Mouse (Mus musculus) neural tube, embryonic 11.5 days (tissue): ENCODE measurements around the gene Ltb4r2. TPM values are rescaled to one million over a fixed set of nuclear protein-coding genes. Genes with fewer than 3 reads are reported as not detected.

Experiments used
- ATAC-seq: fragments of 200-750 bp; cut with Nextera tagmentation; 2 replicates; pipeline ENCODE4 v1.8.0; 2017; ENCODE audit warnings: moderate number of reproducible peaks, mild to moderate bottlenecking, moderate TSS enrichment, moderate library complexity; ENCODE audit not compliant: insufficient read depth, low FRiP score, low TSS enrichment
- DNase-seq: peaks from one replicate; pipeline ENCODE4 v3.0.0-alpha.2; 2015; ENCODE audit warnings: low spot score
- H3K27ac ChIP-seq: fragments of 300-500 bp; sonication (generic); 2 replicates; pipeline ENCODE4 v1.5.1; 2014; ENCODE audit warnings: low read depth, mild to moderate bottlenecking, low read length
- H3K27me3 ChIP-seq: fragments of 300-500 bp; sonication (generic); 2 replicates; pipeline ENCODE4 v1.6.1; 2014; ENCODE audit warnings: mild to moderate bottlenecking, low read length, mixed read lengths; ENCODE audit not compliant: control insufficient read depth, insufficient read depth
- H3K36me3 ChIP-seq: fragments of 300-500 bp; sonication (generic); 2 replicates; pipeline ENCODE4 v1.6.1; 2014; ENCODE audit warnings: mild to moderate bottlenecking, low read length, moderate library complexity, mixed read lengths; ENCODE audit not compliant: control insufficient read depth, insufficient read depth
- H3K4me1 ChIP-seq: fragments of 300-500 bp; sonication (generic); 2 replicates; pipeline ENCODE4 v1.6.1; 2014; ENCODE audit warnings: low read length, mixed read lengths; ENCODE audit not compliant: control insufficient read depth, insufficient read depth
- H3K4me2 ChIP-seq: fragments of 300-500 bp; sonication (generic); 2 replicates; pipeline ENCODE4 v1.6.1; 2014; ENCODE audit warnings: low read depth, mild to moderate bottlenecking, moderate library complexity
- H3K4me3 ChIP-seq: fragments of 300-500 bp; sonication (generic); 2 replicates; pipeline ENCODE4 v1.5.1; 2014; ENCODE audit warnings: low read depth, low read length
- H3K9ac ChIP-seq: fragments of 300-500 bp; sonication (generic); 2 replicates; pipeline ENCODE4 v1.6.1; 2014; ENCODE audit warnings: mild to moderate bottlenecking, low read length
- H3K9me3 ChIP-seq: fragments of 300-500 bp; sonication (generic); 2 replicates; pipeline ENCODE4 v1.6.1; 2016; ENCODE audit warnings: low read length; ENCODE audit not compliant: control insufficient read depth
- WGBS: fragments of 180-500 bp; shearing (Covaris S2); extraction: QIAGEN DNeasy Blood & Tissue Kit; methylation state at CpG from one replicate; pipeline ENCODE4 v1.1.7; 2014; 5-methylcytosine and 5-hydroxymethylcytosine counted together
- polyA plus RNA-seq: library from polyadenylated mRNA; unstranded; fragments of >200 nt; fragmentation: Nextera tagmentation; extraction: Ambion mirVana; gene quantifications from 2 replicates; pipeline ENCODE4 v1.2.1, GENCODE M21; 2014

The Ltb4r2 gene
- polyA plus RNA-seq, 1 experiment from 2014 or later: 0.52 TPM

- 71% methylated on average over 2 of the region's 2 CpGs for WGBS
- H3K9me3 ChIP-seq: no peaks in the 10 kb centered on the region
- no peak overlapping the region for H3K27ac ChIP-seq
- H3K27me3 ChIP-seq: peaks cover 13% of the 10 kb centered on the region
- no peaks in the 10 kb centered on the region for H3K36me3 ChIP-seq
- no peak overlapping the region for H3K4me2 ChIP-seq
- no peak for DNase-seq
- H3K9ac ChIP-seq: no peak overlapping the region
- no peaks in the 10 kb centered on the region; the same call in 1 of the 2 replicates for H3K4me1 ChIP-seq
- H3K4me3 ChIP-seq: no peak overlapping the region
- ATAC-seq: no peak
Measured at GRCm38 (mm10) chr14:55793461-55793860, 32.2 kb downstream of the Ltb4r2 start.

- WGBS: 74% methylated on average over 2 of the region's 2 CpGs
- Histone ChIP-seq H3K36me3 (no peaks in the 10 kb centered on the region), H3K9me3 (no peaks in the 10 kb centered on the region), H3K4me1 (no peaks in the 10 kb centered on the region), H3K4me3 (no peak overlapping the region), H3K9ac (no peak overlapping the region), H3K27ac (no peak overlapping the region), H3K4me2 (no peak overlapping the region), H3K27me3 (peaks cover 8% of the 10 kb centered on the region)
- ATAC-seq (no peak), DNase-seq (no peak)
Measured at GRCm38 (mm10) chr14:55793946-55794345, 32.7 kb downstream of the Ltb4r2 start.

- Histone ChIP-seq H3K36me3 (no peaks in the 10 kb centered on the region), H3K4me1 (no peaks in the 10 kb centered on the region), H3K9ac (no peak overlapping the region), H3K4me3 (no peak overlapping the region), H3K9me3 (no peaks in the 10 kb centered on the region), H3K27ac (no peak overlapping the region), H3K27me3 (0 out of 2 replicates have a peak, but pooled peaks cover 2% of the 10 kb centered on the region), H3K4me2 (no peak overlapping the region)
- no peak for ATAC-seq
- 85% methylated on average over 15 of the region's 15 CpGs for WGBS
- no peak for DNase-seq
Measured at GRCm38 (mm10) chr14:55795380-55796163, 34.3 kb downstream of the Ltb4r2 start.

Other genes starting within 250 kb of the Ltb4r2 start
- not detected in 2 replicates for gene Nrl, start 236.4 kb upstream of the Ltb4r2 start, polyA plus RNA-seq
- gene Pck2, start 221.2 kb upstream of the Ltb4r2 start, polyA plus RNA-seq: 14.5 and 14.7 TPM in 2 replicates
- 84.4 and 85.1 TPM in 2 replicates for gene Dcaf11, start 201.4 kb upstream of the Ltb4r2 start, polyA plus RNA-seq
- 0.80 TPM in 1 of 2 replicates, not detected in the other for gene A730061H03Rik, start 201.0 kb upstream of the Ltb4r2 start, polyA plus RNA-seq
- gene Fitm1, start 185.8 kb upstream of the Ltb4r2 start, polyA plus RNA-seq: 4.7 and 6.8 TPM in 2 replicates
- 112 and 123 TPM in 2 replicates for gene Psme1, start 183.3 kb upstream of the Ltb4r2 start, polyA plus RNA-seq
- gene Emc9, start 176.1 kb upstream of the Ltb4r2 start, polyA plus RNA-seq: 6.0 and 7.6 TPM in 2 replicates
- 188 and 218 TPM in 2 replicates for gene Psme2, start 170.3 kb upstream of the Ltb4r2 start, polyA plus RNA-seq
- 10.2 and 13.0 TPM in 2 replicates for gene Rnf31, start 169.7 kb upstream of the Ltb4r2 start, polyA plus RNA-seq
- 5.7 and 5.9 TPM in 2 replicates for gene Irf9, start 157.9 kb upstream of the Ltb4r2 start, polyA plus RNA-seq
- gene Rec8, start 143.4 kb upstream of the Ltb4r2 start, polyA plus RNA-seq: 12.0 and 12.4 TPM in 2 replicates
- gene Ipo4, start 125.5 kb upstream of the Ltb4r2 start, polyA plus RNA-seq: 99.2 and 104 TPM in 2 replicates
- 1.0 and 1.6 TPM in 2 replicates for gene Gm49378, start 123.5 kb upstream of the Ltb4r2 start, polyA plus RNA-seq
- gene Tm9sf1, start 117.6 kb upstream of the Ltb4r2 start, polyA plus RNA-seq: 64.2 and 65.8 TPM in 2 replicates
- gene Tssk4, start 111.2 kb upstream of the Ltb4r2 start, polyA plus RNA-seq: 0.89 and 0.93 TPM in 2 replicates
- gene Mdp1, start 100.9 kb upstream of the Ltb4r2 start, polyA plus RNA-seq: 65.5 and 65.7 TPM in 2 replicates
- 53.1 and 66.7 TPM in 2 replicates for gene Gmpr2, start 89.5 kb upstream of the Ltb4r2 start, polyA plus RNA-seq
- gene Nedd8, start 89.3 kb upstream of the Ltb4r2 start, polyA plus RNA-seq: 573 and 583 TPM in 2 replicates
- gene Tinf2, start 79.6 kb upstream of the Ltb4r2 start, polyA plus RNA-seq: 50.7 and 61.2 TPM in 2 replicates
- gene Tgm1, start 47.5 kb upstream of the Ltb4r2 start, polyA plus RNA-seq: 0.37 and 0.57 TPM in 2 replicates
- gene Rabggta, start 39.2 kb upstream of the Ltb4r2 start, polyA plus RNA-seq: 26.5 and 29.3 TPM in 2 replicates
- gene Dhrs1, start 15.7 kb upstream of the Ltb4r2 start, polyA plus RNA-seq: 68.6 and 76.8 TPM in 2 replicates
- 51.9 and 53.8 TPM in 2 replicates for gene Nop9, start 15.7 kb upstream of the Ltb4r2 start, polyA plus RNA-seq
- gene Cideb, start 3.0 kb upstream of the Ltb4r2 start, polyA plus RNA-seq: 0.32 TPM in 1 of 2 replicates, not detected in the other
- gene Ltb4r1, start 4.5 kb downstream of the Ltb4r2 start, polyA plus RNA-seq: 0.18 and 0.27 TPM in 2 replicates
- gene Adcy4, start 22.7 kb downstream of the Ltb4r2 start, polyA plus RNA-seq: 8.9 and 9.0 TPM in 2 replicates
- gene Ripk3, start 27.4 kb downstream of the Ltb4r2 start, polyA plus RNA-seq: 14.2 and 16.6 TPM in 2 replicates
- 25.9 and 33.7 TPM in 2 replicates for gene Nfatc4, start 61.7 kb downstream of the Ltb4r2 start, polyA plus RNA-seq
- 15.1 and 16.0 TPM in 2 replicates for gene Nynrin, start 92.6 kb downstream of the Ltb4r2 start, polyA plus RNA-seq
- 0.13 and 0.22 TPM in 2 replicates for gene Cbln3, start 123.0 kb downstream of the Ltb4r2 start, polyA plus RNA-seq
- gene Khnyn, start 123.5 kb downstream of the Ltb4r2 start, polyA plus RNA-seq: 11.8 and 13.0 TPM in 2 replicates
- 45.7 and 52.6 TPM in 2 replicates for gene Sdr39u1, start 138.9 kb downstream of the Ltb4r2 start, polyA plus RNA-seq
- not detected in 2 replicates for gene Cma1, start 183.2 kb downstream of the Ltb4r2 start, polyA plus RNA-seq
- gene Cma2, start 189.6 kb downstream of the Ltb4r2 start, polyA plus RNA-seq: not detected in 2 replicates